Mouse (Mus musculus) hindbrain, embryonic 13.5 days (tissue): ENCODE results near the gene Ikzf1. TPM values are rescaled to one million over a fixed set of nuclear protein-coding genes. Genes with fewer than 3 reads are reported as not detected.

ENCODE experiments used
- ATAC-seq: fragments of 200-750 bp; cut with Nextera tagmentation; 2 replicates; pipeline ENCODE4 v1.8.0; 2017; ENCODE audit warnings: moderate TSS enrichment; ENCODE audit not compliant: low FRiP score
- H3K27ac ChIP-seq: fragments of 300-500 bp; sonication (generic); 2 replicates; pipeline ENCODE4 v1.5.1; 2015; ENCODE audit warnings: inconsistent platforms, mild to moderate bottlenecking, moderate library complexity
- H3K27me3 ChIP-seq: fragments of 300-500 bp; sonication (generic); 2 replicates; pipeline ENCODE4 v1.6.1; 2015; ENCODE audit warnings: mild to moderate bottlenecking, inconsistent platforms
- H3K36me3 ChIP-seq: fragments of 300-500 bp; sonication (generic); 2 replicates; pipeline ENCODE4 v1.6.1; 2015; ENCODE audit warnings: mild to moderate bottlenecking, inconsistent platforms
- H3K4me1 ChIP-seq: fragments of 300-500 bp; sonication (generic); replicated peaks from 2 replicates; pipeline ENCODE4 v1.6.1; 2015; ENCODE audit warnings: inconsistent platforms
- H3K4me2 ChIP-seq: fragments of 300-500 bp; sonication (generic); 2 replicates; pipeline ENCODE4 v1.6.1; 2015; ENCODE audit warnings: inconsistent platforms, mild to moderate bottlenecking, moderate library complexity
- H3K4me3 ChIP-seq: fragments of 300-500 bp; sonication (generic); 2 replicates; pipeline ENCODE4 v1.5.1; 2015; ENCODE audit warnings: mild to moderate bottlenecking, inconsistent platforms
- H3K9ac ChIP-seq: fragments of 300-500 bp; sonication (generic); 2 replicates; pipeline ENCODE4 v1.6.1; 2015; ENCODE audit warnings: mild to moderate bottlenecking, inconsistent platforms
- H3K9me3 ChIP-seq: fragments of 300-500 bp; sonication (generic); 2 replicates; pipeline ENCODE4 v1.6.1; 2016; ENCODE audit warnings: inconsistent platforms
- WGBS: fragments of 180-500 bp; shearing (Covaris S2); methylation state at CpG from one replicate; pipeline ENCODE4 v1.1.7; 2015; 5-methylcytosine and 5-hydroxymethylcytosine counted together
- polyA plus RNA-seq: library from polyadenylated mRNA; unstranded; fragments of >200 nt; fragmentation: Nextera tagmentation; extraction: Ambion mirVana; gene quantifications from 2 replicates; pipeline ENCODE4 v1.2.1, GENCODE M21; 2015

The Ikzf1 gene
- polyA plus RNA-seq, 1 experiment from 2014 or later: 1.1 TPM

DNA sequence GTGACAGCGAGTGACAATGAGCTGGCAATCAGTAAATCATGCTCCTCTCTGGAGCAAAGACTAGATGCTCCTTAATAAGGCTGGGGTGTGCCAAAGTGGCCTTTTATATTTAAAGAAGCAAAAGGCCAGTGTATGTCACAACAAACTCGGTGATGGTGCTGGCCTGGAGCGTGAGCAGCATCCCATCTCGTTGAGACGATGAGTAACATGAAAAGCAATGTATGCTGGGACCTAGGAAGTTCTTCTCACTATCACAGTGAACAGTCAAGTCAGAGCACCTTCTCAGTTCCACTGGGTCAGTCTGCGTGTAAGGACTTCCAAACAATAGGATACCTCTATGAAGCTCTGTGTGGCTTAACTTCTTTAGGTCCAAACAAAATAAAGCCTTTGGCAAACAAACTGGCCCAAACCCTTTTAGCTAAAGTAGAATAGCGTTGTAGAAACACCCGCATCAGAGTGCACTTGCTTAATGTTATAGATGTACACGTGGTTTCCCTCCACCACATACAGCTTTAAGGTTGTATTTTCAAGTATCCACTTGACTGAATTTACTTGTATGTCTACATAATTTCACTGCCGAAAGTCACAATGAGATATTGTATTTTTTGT is 7.9 kb downstream of the Ikzf1 start:
- Histone ChIP-seq H3K4me3 (no peak overlapping the region), H3K36me3 (no peaks in the 10 kb centered on the region), H3K9me3 (no peaks in the 10 kb centered on the region), H3K27ac (no peak overlapping the region), H3K27me3 (peaks cover 20% of the 10 kb centered on the region), H3K4me1 (no peaks in the 10 kb centered on the region), H3K9ac (no peak overlapping the region), H3K4me2 (no peak overlapping the region)
- ATAC-seq: no peak
- 93% methylated on average over 10 of the region's 10 CpGs for WGBS

DNA sequence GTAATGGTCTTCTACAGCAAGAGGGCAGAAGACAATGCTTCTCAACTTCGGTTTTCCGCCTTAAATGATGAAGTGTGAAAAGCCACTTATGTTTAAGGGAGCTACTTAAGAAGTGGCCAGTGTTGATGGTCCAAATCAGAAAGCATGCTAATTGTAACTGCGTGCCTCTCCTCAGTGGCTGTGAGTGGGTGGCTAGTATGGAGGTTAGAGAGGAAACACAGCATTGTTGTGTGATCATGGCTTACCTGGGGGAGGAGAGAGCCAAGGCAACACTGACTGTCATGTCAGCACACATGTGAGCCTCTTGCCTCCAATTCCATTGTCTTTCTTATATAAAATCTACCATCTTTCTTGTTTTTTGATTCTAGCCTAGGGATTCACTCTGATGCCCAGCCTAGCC is 8.6 kb downstream of the Ikzf1 start:
- H3K36me3 ChIP-seq: no peaks in the 10 kb centered on the region
- peaks cover 14% of the 10 kb centered on the region; the same call in 1 of the 2 replicates for H3K27me3 ChIP-seq
- no peak overlapping the region for H3K4me3 ChIP-seq
- H3K4me1 ChIP-seq: no peaks in the 10 kb centered on the region
- H3K27ac ChIP-seq: no peak overlapping the region
- 89% methylated on average over 3 of the region's 3 CpGs for WGBS
- ATAC-seq: no peak
- H3K4me2 ChIP-seq: no peak overlapping the region
- H3K9ac ChIP-seq: no peak overlapping the region
- H3K9me3 ChIP-seq: no peaks in the 10 kb centered on the region

DNA sequence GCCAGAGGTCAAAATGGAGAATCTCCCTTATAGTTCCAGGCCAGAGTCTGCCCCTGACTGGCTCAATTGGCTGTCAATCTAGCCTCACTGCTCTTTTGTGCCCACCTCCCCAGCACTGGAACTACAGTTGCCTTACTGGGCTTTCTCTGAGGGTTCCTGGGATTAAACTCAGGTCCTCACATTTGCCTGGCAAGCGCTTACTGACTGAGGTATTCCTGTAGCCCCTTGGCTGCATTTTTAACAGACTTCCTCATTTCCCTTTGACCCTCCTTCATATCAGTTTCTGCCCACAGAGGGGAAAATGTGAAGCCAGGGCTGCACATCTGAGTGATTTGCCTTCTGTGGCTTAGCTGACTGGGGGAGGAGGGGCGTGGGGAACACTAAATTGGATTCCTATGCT is 9.3 kb downstream of the Ikzf1 start:
- no peak for ATAC-seq
- no peaks in the 10 kb centered on the region for H3K36me3 ChIP-seq
- H3K4me2 ChIP-seq: no peak overlapping the region
- H3K27ac ChIP-seq: no peak overlapping the region
- peaks cover 8% of the 10 kb centered on the region; the same call in 1 of the 2 replicates for H3K27me3 ChIP-seq
- no peaks in the 10 kb centered on the region for H3K4me1 ChIP-seq
- H3K9ac ChIP-seq: no peak overlapping the region
- 78% methylated on average over 2 of the region's 2 CpGs for WGBS
- H3K9me3 ChIP-seq: no peaks in the 10 kb centered on the region
- H3K4me3 ChIP-seq: no peak overlapping the region

DNA sequence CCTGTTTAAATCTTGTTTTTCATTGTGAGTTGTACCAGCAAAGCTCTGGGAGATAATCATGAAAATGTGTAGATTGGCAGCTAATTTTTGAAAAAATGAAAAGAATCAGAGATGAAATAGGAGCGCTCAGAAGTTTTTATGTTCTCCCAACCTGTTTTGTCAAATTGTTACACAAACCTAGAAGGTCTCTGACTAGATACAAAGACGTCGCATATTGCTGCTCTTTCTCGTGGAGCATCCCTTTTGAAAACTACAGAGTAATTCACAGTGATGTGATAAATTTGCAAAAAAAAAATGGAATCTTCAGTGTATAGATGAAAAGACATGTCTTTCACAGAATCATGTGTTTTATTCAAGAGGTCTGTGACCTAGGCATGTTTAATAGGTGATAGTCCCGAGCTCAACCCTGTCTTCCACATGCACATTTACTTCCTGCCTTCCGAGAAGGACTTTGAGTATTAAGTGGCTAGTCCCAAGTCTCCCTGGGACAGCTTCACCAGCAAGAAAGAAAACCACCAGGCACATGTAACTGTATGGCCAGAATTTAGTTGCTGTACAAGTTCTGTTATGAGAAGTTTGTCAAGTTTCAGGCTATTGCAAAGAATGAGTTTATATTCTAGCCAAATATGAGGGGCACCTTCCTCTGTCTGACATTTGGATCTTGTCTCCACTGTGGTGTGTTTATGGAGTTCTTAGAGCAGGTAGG is 9.8 kb downstream of the Ikzf1 start:
- Histone ChIP-seq H3K4me3 (no peak overlapping the region), H3K4me2 (no peak overlapping the region), H3K27me3 (peaks cover 6% of the 10 kb centered on the region; the same call in 1 of the 2 replicates), H3K4me1 (0 out of 2 replicates have a peak, but pooled peaks cover 3% of the 10 kb centered on the region), H3K27ac (no peak overlapping the region), H3K9me3 (no peaks in the 10 kb centered on the region), H3K36me3 (no peaks in the 10 kb centered on the region), H3K9ac (no peak overlapping the region)
- no peak for ATAC-seq
- 88% methylated on average over 6 of the region's 6 CpGs for WGBS

DNA sequence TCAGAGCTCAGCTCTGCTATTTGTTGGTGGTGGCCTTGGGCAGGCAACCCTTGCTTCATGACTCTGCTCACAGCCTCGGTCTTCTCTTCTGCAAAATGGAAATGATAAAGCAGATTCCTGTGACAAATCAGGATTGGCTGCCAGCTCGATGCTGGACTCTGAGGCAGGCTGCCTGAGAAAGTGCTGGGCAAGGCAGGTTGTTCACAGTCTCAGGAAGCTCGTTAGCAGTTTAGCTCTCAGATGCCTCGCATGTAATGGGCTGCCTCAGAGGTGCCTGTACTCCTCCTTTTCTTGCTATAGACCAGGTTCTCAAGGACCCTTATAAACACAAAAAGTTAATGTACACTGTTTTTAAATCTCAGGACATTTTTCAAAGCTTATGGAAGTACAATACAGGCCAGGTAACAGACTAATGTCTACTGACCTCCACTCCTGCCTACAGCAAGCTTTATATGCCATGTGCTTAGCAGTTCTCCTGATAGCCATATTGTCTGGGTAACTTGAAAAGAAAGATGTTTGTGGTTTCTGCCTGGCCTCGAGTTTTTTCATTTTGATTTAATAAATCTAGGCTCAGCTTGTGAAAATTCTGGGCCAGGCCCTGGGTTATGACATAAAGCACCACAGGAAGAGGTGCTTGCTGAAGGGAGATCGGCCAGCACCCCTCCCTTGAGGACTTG is 10.5 kb downstream of the Ikzf1 start:
- 0 out of 2 replicates have a peak, but pooled peaks cover 3% of the 10 kb centered on the region for H3K4me1 ChIP-seq
- no peaks in the 10 kb centered on the region for H3K36me3 ChIP-seq
- H3K9me3 ChIP-seq: no peaks in the 10 kb centered on the region
- H3K4me3 ChIP-seq: no peak overlapping the region
- peaks cover 1% of the 10 kb centered on the region; the same call in 1 of the 2 replicates for H3K27me3 ChIP-seq
- H3K4me2 ChIP-seq: no peak overlapping the region
- no peak for ATAC-seq
- WGBS: 75% methylated on average over 6 of the region's 6 CpGs
- no peak overlapping the region for H3K9ac ChIP-seq
- H3K27ac ChIP-seq: no peak overlapping the region

DNA sequence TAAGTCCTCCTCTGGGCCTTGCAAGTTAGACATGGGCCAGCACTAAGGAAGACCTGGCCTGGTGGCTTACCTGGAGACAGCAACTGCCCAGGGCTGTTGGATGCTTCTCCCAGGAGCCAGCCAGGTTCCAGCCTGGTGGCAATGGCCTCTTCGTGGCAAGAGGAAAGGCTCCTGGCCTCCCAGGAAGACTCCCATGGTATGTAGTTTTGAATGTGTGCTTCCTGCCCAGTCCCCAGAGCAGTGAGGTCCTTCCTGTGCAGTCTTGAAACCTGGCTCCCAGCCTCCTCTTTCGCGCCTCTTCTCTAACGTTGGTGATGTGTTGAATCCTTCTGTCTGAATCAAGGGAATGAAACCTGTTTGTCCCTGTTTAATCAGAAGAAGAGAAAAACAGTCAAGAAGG is 11.1 kb downstream of the Ikzf1 start:
- no peak overlapping the region for H3K4me2 ChIP-seq
- H3K27me3 ChIP-seq: no peaks in the 10 kb centered on the region
- no peak overlapping the region for H3K9ac ChIP-seq
- H3K27ac ChIP-seq: no peak overlapping the region
- no peak for ATAC-seq
- no peak overlapping the region for H3K4me3 ChIP-seq
- whole genome bisulfite sequencing: 91% methylated on average over 4 of the region's 4 CpGs
- H3K36me3 ChIP-seq: no peaks in the 10 kb centered on the region
- 0 out of 2 replicates have a peak, but pooled peaks cover 3% of the 10 kb centered on the region for H3K4me1 ChIP-seq
- H3K9me3 ChIP-seq: no peaks in the 10 kb centered on the region

DNA sequence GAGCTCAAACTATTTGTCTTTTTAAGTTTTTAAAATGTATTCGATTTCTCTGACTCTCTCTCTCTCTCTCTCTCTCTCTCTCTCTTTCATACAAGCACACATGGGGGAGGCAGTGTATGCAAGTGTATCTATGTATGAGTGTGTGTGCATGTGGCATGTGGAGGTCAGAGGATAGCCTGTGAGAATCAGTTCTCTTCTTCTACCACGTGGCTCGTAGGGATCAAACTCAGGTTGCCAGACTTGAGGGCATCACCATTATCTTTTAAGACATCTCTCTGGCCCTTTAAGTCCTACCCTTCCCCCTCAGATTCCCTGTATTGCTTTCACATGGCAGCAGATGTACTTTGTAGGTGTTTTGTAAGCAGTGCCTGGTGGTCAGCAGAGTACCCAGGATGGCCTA is 12.0 kb downstream of the Ikzf1 start:
- 0 out of 2 replicates have a peak, but pooled peaks cover 3% of the 10 kb centered on the region for H3K4me1 ChIP-seq
- H3K9ac ChIP-seq: no peak overlapping the region
- no peak overlapping the region for H3K4me2 ChIP-seq
- no peaks in the 10 kb centered on the region for H3K27me3 ChIP-seq
- no peaks in the 10 kb centered on the region for H3K9me3 ChIP-seq
- 87% methylated on average over 3 of the region's 3 CpGs for WGBS
- no peak overlapping the region for H3K4me3 ChIP-seq
- no peak overlapping the region for H3K27ac ChIP-seq
- no peak for ATAC-seq
- H3K36me3 ChIP-seq: no peaks in the 10 kb centered on the region

DNA sequence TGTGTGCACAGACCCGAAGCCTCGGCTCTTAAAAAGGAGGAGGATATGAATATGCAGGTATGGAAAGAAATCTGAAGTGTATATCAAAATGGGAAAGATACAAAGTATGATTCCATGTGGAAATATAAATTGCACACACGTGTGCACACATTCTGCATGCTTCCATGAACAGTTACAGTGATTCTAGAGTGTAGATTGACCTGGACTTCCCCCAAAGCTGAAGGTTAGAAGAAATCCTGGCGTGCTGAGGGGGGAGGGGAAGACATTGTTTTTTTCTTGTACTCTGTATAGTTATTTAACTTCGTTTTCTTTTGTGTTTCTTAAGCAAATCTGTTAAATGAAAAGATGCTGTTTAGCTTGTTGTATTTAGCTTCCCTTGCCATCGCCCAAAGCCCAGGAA is 16.6 kb downstream of the Ikzf1 start:
- no peak overlapping the region for H3K27ac ChIP-seq
- H3K36me3 ChIP-seq: no peaks in the 10 kb centered on the region
- 75% methylated on average over 6 of the region's 6 CpGs for WGBS
- no peak overlapping the region for H3K9ac ChIP-seq
- H3K4me2 ChIP-seq: no peak overlapping the region
- no peaks in the 10 kb centered on the region for H3K27me3 ChIP-seq
- ATAC-seq: no peak
- H3K4me1 ChIP-seq: 0 out of 2 replicates have a peak, but pooled peaks cover 3% of the 10 kb centered on the region
- H3K4me3 ChIP-seq: no peak overlapping the region
- no peaks in the 10 kb centered on the region for H3K9me3 ChIP-seq

DNA sequence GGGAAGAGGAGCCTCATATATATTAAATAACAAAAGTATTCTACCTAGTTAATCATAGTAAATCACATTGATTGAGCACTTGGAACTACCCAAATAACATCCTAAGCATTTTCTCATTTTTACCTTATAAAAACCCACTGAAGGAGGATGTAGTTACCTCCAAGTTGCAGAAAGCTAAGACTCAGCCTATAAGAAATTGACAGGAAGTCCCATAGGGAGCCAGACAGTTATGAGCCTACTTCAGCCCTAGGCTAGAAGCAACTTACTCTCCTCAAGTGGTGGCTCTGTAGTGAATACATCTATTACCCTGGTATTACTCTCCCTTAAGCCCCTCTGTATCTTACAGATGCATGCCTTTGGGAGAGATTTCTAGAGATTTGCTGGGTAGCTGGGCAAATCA is 19.0 kb downstream of the Ikzf1 start:
- H3K4me2 ChIP-seq: no peak overlapping the region
- H3K27ac ChIP-seq: no peak overlapping the region
- H3K9ac ChIP-seq: no peak overlapping the region
- no peak for ATAC-seq
- no peaks in the 10 kb centered on the region for H3K27me3 ChIP-seq
- no peaks in the 10 kb centered on the region for H3K9me3 ChIP-seq
- H3K36me3 ChIP-seq: no peaks in the 10 kb centered on the region
- H3K4me3 ChIP-seq: no peak overlapping the region
- H3K4me1 ChIP-seq: 0 out of 2 replicates have a peak, but pooled peaks cover 3% of the 10 kb centered on the region

DNA sequence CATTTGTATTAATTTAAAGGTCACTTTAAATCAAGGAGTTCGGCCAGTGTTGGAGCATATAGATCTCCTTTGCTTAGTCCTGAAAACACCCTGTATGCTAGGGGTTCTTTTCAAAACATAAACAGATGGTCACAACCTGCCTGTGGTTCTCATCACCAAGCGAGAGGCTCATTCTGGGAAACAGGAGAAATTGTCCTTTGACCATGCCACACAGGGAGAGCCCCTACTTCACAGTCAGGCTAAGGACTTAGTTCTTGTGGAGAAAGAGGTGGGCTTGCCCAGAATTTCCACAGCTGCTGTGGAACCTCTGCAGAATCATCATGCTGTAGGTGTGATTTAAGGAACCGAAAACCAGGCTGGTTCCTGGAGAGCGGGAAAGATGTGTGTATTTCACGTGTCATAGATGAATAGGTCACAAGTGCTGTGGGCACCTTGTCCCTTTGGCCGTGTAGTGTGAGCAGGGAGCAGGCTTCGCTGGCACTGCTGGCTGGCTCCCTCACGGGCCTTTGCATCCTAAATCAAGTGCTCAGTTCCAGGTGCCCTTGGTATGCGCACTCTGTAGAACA is 23.4 kb downstream of the Ikzf1 start:
- ATAC-seq: no peak

DNA sequence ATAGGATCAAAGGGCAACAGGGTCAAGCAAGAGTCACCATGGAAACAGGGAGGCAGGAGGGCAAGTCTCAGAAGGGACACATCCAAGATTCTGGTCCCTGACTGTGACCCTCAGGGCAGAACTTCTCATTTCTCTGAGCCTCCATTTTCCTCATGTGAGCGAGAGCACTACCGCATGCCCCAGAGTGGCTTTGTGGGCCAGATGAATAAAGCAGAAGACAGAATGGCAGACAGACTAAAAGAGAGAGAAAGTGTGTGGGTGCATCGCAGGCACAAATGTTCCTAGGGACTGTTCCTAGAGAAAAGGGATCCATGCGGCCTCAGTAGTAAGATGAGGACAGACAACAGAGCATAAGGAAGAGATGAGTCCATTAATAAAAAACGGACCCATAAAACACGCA is 24.5 kb downstream of the Ikzf1 start:
- Histone ChIP-seq H3K4me3 (no peak overlapping the region), H3K36me3 (no peaks in the 10 kb centered on the region), H3K4me1 (no peaks in the 10 kb centered on the region), H3K27ac (no peak overlapping the region), H3K4me2 (no peak overlapping the region), H3K9ac (no peak overlapping the region), H3K9me3 (no peaks in the 10 kb centered on the region), H3K27me3 (no peaks in the 10 kb centered on the region)
- ATAC-seq: no peak
- WGBS: 88% methylated on average over 6 of the region's 6 CpGs

More for the DNA sequence above, 23.4 kb downstream of the Ikzf1 start:
- no peaks in the 10 kb centered on the region for H3K9me3 ChIP-seq
- H3K27me3 ChIP-seq: no peaks in the 10 kb centered on the region
- no peaks in the 10 kb centered on the region for H3K4me1 ChIP-seq
- H3K9ac ChIP-seq: no peak overlapping the region
- H3K27ac ChIP-seq: no peak overlapping the region
- no peak overlapping the region for H3K4me3 ChIP-seq
- WGBS: 95% methylated on average over 9 of the region's 9 CpGs
- H3K4me2 ChIP-seq: no peak overlapping the region
- no peaks in the 10 kb centered on the region for H3K36me3 ChIP-seq

DNA sequence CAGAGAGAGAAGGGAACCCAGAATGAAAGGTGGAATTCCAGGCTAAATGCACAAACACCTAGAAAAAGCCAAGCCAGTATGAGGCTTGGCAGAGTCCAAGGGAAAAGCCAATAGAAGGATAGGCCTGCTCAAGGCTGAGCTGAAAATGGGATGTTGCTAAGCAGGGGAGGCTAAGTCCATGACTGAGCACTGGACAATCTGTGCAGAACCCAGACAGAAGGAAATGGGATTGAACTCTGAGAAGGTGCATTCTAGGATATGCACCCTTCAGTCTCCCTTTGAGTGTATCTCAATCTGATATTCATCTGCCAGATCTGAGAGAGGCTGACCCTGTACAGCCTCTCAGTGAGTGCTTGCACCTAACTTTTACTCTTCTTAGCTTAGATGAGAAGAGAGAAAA is 25.9 kb downstream of the Ikzf1 start:
- Histone ChIP-seq H3K27ac (no peak overlapping the region), H3K27me3 (no peaks in the 10 kb centered on the region), H3K4me3 (no peak overlapping the region), H3K9me3 (no peaks in the 10 kb centered on the region), H3K9ac (no peak overlapping the region), H3K4me1 (no peaks in the 10 kb centered on the region), H3K36me3 (no peaks in the 10 kb centered on the region), H3K4me2 (no peak overlapping the region)
- ATAC-seq: no peak
